Mouse (Mus musculus) myocyte (in vitro differentiated cells): ENCODE measurements around the gene 4930518I15Rik.

Experiments
- CEBPB ChIP-seq: IDR thresholded peaks from 2 replicates; pipeline ENCODE4 v1.6.1; 2011; ENCODE audit warnings: mild to moderate bottlenecking, moderate library complexity; ENCODE audit not compliant: poor library complexity, insufficient read depth, severe bottlenecking
- E2F4 ChIP-seq: IDR thresholded peaks from one replicate; pipeline ENCODE4 v1.6.1; 2011; ENCODE audit warnings: mild to moderate bottlenecking, control low read depth, moderate library complexity; ENCODE audit not compliant: insufficient read depth
- MAX ChIP-seq: IDR thresholded peaks from one replicate; pipeline ENCODE4 v1.6.1; 2011; ENCODE audit warnings: low read depth, mild to moderate bottlenecking, control low read depth
- MYOD1 ChIP-seq, 3 experiments: IDR thresholded peaks; one replicate each; pipeline ENCODE4 v1.6.1; 2011; ENCODE audit warnings: control low read depth in 2 of 3, low read depth in 2 of 3, mild to moderate bottlenecking in 2 of 3, moderate library complexity in 1 of 3; ENCODE audit not compliant: insufficient read length in 2 of 3, control insufficient read depth in 1 of 3
- MYOG ChIP-seq, 3 experiments: IDR thresholded peaks; one replicate each; pipeline ENCODE4 v1.6.1; 2011; ENCODE audit warnings: control low read depth in 2 of 3, low read depth in 2 of 3, mild to moderate bottlenecking in 2 of 3; ENCODE audit not compliant: insufficient read length in 2 of 3, control insufficient read depth in 1 of 3, insufficient read depth in 1 of 3
- POLR2A ChIP-seq: IDR thresholded peaks from one replicate; pipeline ENCODE4 v1.6.1; 2011; ENCODE audit warnings: low read depth, mild to moderate bottlenecking, control low read depth, moderate library complexity; ENCODE audit not compliant: insufficient read length
- POLR2AphosphoS2 ChIP-seq: IDR thresholded peaks from one replicate; pipeline ENCODE4 v1.6.1; 2011; ENCODE audit warnings: low read depth, control low read depth; ENCODE audit not compliant: insufficient read length
- REST ChIP-seq: IDR thresholded peaks from one replicate; pipeline ENCODE4 v1.6.1; 2011; ENCODE audit warnings: mild to moderate bottlenecking, control low read depth, moderate library complexity; ENCODE audit not compliant: insufficient read depth, insufficient read length
- TCF12 ChIP-seq: IDR thresholded peaks from one replicate; pipeline ENCODE4 v1.6.1; 2011; ENCODE audit warnings: mild to moderate bottlenecking, control low read depth; ENCODE audit not compliant: poor library complexity, insufficient read depth, severe bottlenecking
- USF1 ChIP-seq: IDR thresholded peaks from one replicate; pipeline ENCODE4 v1.6.1; 2011; ENCODE audit warnings: low read depth, mild to moderate bottlenecking, control low read depth, moderate library complexity

- no peak for TF ChIP-seq MAX
- no peak for TF ChIP-seq POLR2A
- TF ChIP-seq REST, result no peak
- no peak for TF ChIP-seq MYOG (IDR thresholded peaks at IDR 0.05; ENCODE audit: control insufficient read depth in 1 of 3, insufficient read depth in 1 of 3, insufficient read length in 2 of 3, low read depth in 2 of 3)
- no peak for TF ChIP-seq TCF12
- no peak for TF ChIP-seq POLR2AphosphoS2
- TF ChIP-seq USF1, result no peak
- no peak for TF ChIP-seq MYOD1 (IDR thresholded peaks at IDR 0.05; ENCODE audit: control insufficient read depth in 1 of 3, insufficient read length in 2 of 3, low read depth in 2 of 3)
- no peak for TF ChIP-seq E2F4
- TF ChIP-seq CEBPB, result no peak
These were observed 44.1 kb upstream of the 4930518I15Rik start for GRCm38 (mm10) chr2:156901883-156902282.
